Mouse (Mus musculus) midbrain, embryonic 12.5 days (tissue): Measurements from ENCODE around the gene Usp16. TPM values are rescaled to one million over a fixed set of nuclear protein-coding genes. Genes with fewer than 3 reads are reported as not detected.

Experiments used
- ATAC-seq: fragments of 200-750 bp; cut with Nextera tagmentation; 2 replicates; pipeline ENCODE4 v1.8.0; 2017; ENCODE audit warnings: low read depth, moderate TSS enrichment, moderate library complexity; ENCODE audit not compliant: low FRiP score
- H3K27ac ChIP-seq: fragments of 300-500 bp; sonication (generic); replicated peaks from 2 replicates; pipeline ENCODE4 v1.5.1; 2016; ENCODE audit warnings: mild to moderate bottlenecking
- H3K27me3 ChIP-seq: fragments of 300-500 bp; sonication (generic); 2 replicates; pipeline ENCODE4 v1.6.1; 2016; ENCODE audit warnings: mild to moderate bottlenecking
- H3K36me3 ChIP-seq: fragments of 300-500 bp; sonication (generic); 2 replicates; pipeline ENCODE4 v1.6.1; 2016
- H3K4me1 ChIP-seq: fragments of 300-500 bp; sonication (generic); 2 replicates; pipeline ENCODE4 v1.6.1; 2016
- H3K4me2 ChIP-seq: fragments of 300-500 bp; sonication (generic); replicated peaks from 2 replicates; pipeline ENCODE4 v1.6.1; 2016; ENCODE audit warnings: mild to moderate bottlenecking, moderate library complexity
- H3K4me3 ChIP-seq: fragments of 300-500 bp; sonication (generic); 2 replicates; pipeline ENCODE4 v1.5.1; 2016; ENCODE audit warnings: mild to moderate bottlenecking
- H3K9ac ChIP-seq: fragments of 300-500 bp; sonication (generic); replicated peaks from 2 replicates; pipeline ENCODE4 v1.6.1; 2016; ENCODE audit warnings: mild to moderate bottlenecking, moderate library complexity
- H3K9me3 ChIP-seq: fragments of 300-500 bp; sonication (generic); 2 replicates; pipeline ENCODE4 v1.6.1; 2016; ENCODE audit warnings: mild to moderate bottlenecking
- WGBS: fragments of 180-500 bp; shearing (Covaris S2); methylation state at CpG from one replicate; pipeline ENCODE4 v1.1.7; 2016; 5-methylcytosine and 5-hydroxymethylcytosine counted together
- polyA plus RNA-seq: library from polyadenylated mRNA; unstranded; fragments of >200 nt; fragmentation: Nextera tagmentation; extraction: Ambion mirVana; gene quantifications from 2 replicates; pipeline ENCODE4 v1.2.1, GENCODE M21; 2016

The Usp16 gene
- polyA plus RNA-seq, 1 experiment from 2014 or later: 41.2 TPM

GRCm38 (mm10) chr16:87528755-87529154, 74.3 kb downstream of the Usp16 start:
- Histone ChIP-seq H3K4me2 (no peak overlapping the region), H3K4me1 (no peaks in the 10 kb centered on the region; the same call in 1 of the 2 replicates), H3K9me3 (no peaks in the 10 kb centered on the region), H3K27me3 (no peaks in the 10 kb centered on the region), H3K4me3 (no peak overlapping the region), H3K27ac (no peak overlapping the region), H3K9ac (no peak overlapping the region), H3K36me3 (no peaks in the 10 kb centered on the region)
- 72% methylated on average over 10 of the region's 10 CpGs for WGBS
- no peak for ATAC-seq

Other genes starting within 250 kb of the Usp16 start
- 19.3 and 19.8 TPM in 2 replicates for gene N6amt1, start 100.5 kb upstream of the Usp16 start, polyA plus RNA-seq
- gene Ltn1, start 22.1 kb upstream of the Usp16 start, polyA plus RNA-seq: 36.0 and 36.4 TPM in 2 replicates
- gene Rwdd2b, start 14.1 kb upstream of the Usp16 start, polyA plus RNA-seq: 10.0 and 11.7 TPM in 2 replicates
- gene Cct8, start 41.2 kb downstream of the Usp16 start, polyA plus RNA-seq: 528 and 533 TPM in 2 replicates
- gene Map3k7cl, start 98.6 kb downstream of the Usp16 start, polyA plus RNA-seq: not detected in 2 replicates
- gene Bach1, start 244.2 kb downstream of the Usp16 start, polyA plus RNA-seq: 20.4 and 24.4 TPM in 2 replicates